Mouse (Mus musculus) layer of hippocampus, adult 2 months (tissue): ENCODE measurements around the gene 1700016H13Rik. TPM values are rescaled to one million over a fixed set of nuclear protein-coding genes. Genes with fewer than 3 reads are reported as not detected.
A peak's percentile ranks its signal among the peaks of the same experiment; 100 is the strongest.

ENCODE experiments used
- DNase-seq, 2 experiments: peaks; one replicate each; pipeline ENCODE4 v3.0.0; 2022; ENCODE audit warnings: low spot score in 2 of 2
- H3K27ac ChIP-seq: fragments of 200-600 bp; 2 replicates; pipeline ENCODE4 v1.8.1; 2022
- H3K4me3 ChIP-seq: fragments of 200-600 bp; 2 replicates; pipeline ENCODE4 v1.8.1; 2022; ENCODE audit warnings: mild to moderate bottlenecking
- CTCF ChIP-seq: fragments of 200-600 bp; conservative IDR thresholded peaks from 2 replicates; pipeline ENCODE4 v1.8.1; 2022; ENCODE audit warnings: antibody characterized with exemption, mild to moderate bottlenecking, moderate library complexity
- total RNA-seq, 2 experiments: library from RNA; stranded (reverse); gene quantifications; 2 replicates each; pipeline ENCODE4 v1.2.3; 2021

Gene 1700016H13Rik
- total RNA-seq, 2 experiments from 2014 or later, result not detected

DNA sequence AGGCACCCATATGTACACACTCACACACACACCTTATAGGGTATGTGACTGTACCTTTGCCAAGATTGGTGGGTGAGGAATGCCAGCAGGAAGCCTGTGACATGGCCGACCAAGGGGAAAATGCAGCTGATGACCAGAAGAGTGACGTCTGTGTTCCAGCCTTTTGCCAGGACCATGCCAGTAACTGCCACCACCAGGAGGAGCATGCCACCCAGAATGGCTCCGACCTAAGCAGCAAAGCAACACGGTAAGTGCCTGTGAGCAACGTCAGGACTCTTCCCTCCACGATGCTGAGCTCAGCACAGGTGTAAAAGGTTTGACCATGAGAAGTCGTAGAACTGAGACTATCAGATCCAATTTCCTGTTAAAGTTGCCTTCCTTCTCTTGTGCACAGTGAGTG, 43.5 kb downstream of the 1700016H13Rik start:
- Histone ChIP-seq H3K27ac (no peak overlapping the region), H3K4me3 (no peak overlapping the region)
- 0 out of 2 replicates have a peak, but pooled peaks have one; percentile 8 for TF ChIP-seq CTCF

DNA sequence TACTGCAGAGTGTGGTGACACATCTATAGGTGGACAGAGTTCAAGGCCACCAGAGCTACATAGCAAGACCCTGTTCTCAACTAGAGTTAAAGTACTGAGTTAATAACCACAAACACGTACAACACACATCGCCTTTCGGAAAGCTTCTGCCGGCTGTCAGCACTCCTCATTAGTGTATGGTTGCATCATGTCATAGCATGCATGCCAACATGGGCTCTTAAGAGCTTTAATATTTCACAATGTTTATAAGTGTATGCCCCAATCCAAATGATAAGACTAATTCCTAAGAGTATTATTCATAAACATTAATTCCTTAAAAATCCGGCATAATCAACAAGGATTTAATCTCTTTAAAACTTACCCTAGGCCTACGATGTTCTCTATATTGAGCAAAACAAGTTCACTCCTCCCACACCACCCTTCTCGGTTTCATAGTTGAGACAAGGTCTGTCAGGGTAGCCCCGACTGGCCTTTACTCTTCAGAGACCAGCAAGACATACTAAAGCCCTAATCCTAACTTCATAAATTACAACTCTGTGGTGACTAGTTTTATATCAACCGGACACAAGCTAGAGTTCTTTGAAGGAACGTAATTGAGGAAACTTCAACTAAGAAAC, 44.8 kb downstream of the 1700016H13Rik start:
- DNase-seq, result no peak
- Histone ChIP-seq H3K27ac (no peak overlapping the region), H3K4me3 (no peak overlapping the region)
- no peak for TF ChIP-seq CTCF

More for the DNA sequence above, 43.5 kb downstream of the 1700016H13Rik start:
- no peak for DNase-seq

DNA sequence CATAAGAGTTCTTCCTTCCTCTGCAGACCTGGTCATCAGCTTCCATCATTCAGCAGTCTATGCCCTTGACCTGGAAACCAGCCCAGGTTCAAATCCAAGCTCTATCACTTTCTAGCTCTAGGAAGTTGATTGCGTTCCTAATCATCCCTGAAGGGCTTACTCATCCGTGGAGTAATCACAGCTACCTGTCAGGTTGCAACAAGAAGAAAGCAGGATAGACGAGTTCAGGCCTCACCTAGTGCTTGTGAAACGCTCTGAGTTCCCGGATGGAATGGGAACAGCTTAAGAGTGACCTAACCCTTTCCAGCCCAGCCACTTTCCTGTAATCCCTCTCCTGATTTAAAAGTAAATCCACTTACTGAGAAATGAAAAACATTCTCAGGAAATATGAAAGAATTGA, 45.7 kb downstream of the 1700016H13Rik start:
- no peak for DNase-seq
- Histone ChIP-seq H3K4me3 (no peak overlapping the region), H3K27ac (no peak overlapping the region)
- TF ChIP-seq CTCF, result no peak

- no peak for TF ChIP-seq CTCF
- no peak overlapping the region for H3K27ac ChIP-seq
- DNase-seq, result no peak
- no peak overlapping the region for H3K4me3 ChIP-seq
These were observed 50.1 kb downstream of the 1700016H13Rik start for GRCm38 (mm10) chr5:103605707-103606106.

- DNase-seq, result no peak
- TF ChIP-seq CTCF, result no peak
- H3K27ac ChIP-seq, result no peak overlapping the region
- no peak overlapping the region for H3K4me3 ChIP-seq
These were observed 52.5 kb downstream of the 1700016H13Rik start for GRCm38 (mm10) chr5:103603115-103603893.

- no peak for DNase-seq
- no peak overlapping the region for H3K27ac ChIP-seq
- TF ChIP-seq CTCF, result no peak
- no peak overlapping the region for H3K4me3 ChIP-seq
These were observed 56.9 kb downstream of the 1700016H13Rik start for GRCm38 (mm10) chr5:103598881-103599280.

GRCm38 (mm10) chr5:103598264-103598663, 57.5 kb downstream of the 1700016H13Rik start:
- no peak for TF ChIP-seq CTCF
- H3K4me3 ChIP-seq, result no peak overlapping the region
- H3K27ac ChIP-seq, result no peak overlapping the region
- DNase-seq, result no peak

Other genes with a start within 250 kb of the 1700016H13Rik start
- gene Ptpn13, start 230.8 kb downstream of the 1700016H13Rik start, total RNA-seq, result 10 to 100 TPM in 1 of 2 experiments, 1 to 10 TPM in 1; 9.7 to 13.4 TPM
- under 1 TPM in 1 of 2 experiments, not detected in 1; 0.18 TPM for gene Slc10a6, start 26.6 kb downstream of the 1700016H13Rik start, total RNA-seq
- gene Aff1, start 36.4 kb upstream of the 1700016H13Rik start, total RNA-seq, result 10 to 100 TPM; 18.0 to 21.3 TPM